Mouse (Mus musculus): ENCODE measurements around the gene Dis3l2.

Dis3l2 gene

DNA sequence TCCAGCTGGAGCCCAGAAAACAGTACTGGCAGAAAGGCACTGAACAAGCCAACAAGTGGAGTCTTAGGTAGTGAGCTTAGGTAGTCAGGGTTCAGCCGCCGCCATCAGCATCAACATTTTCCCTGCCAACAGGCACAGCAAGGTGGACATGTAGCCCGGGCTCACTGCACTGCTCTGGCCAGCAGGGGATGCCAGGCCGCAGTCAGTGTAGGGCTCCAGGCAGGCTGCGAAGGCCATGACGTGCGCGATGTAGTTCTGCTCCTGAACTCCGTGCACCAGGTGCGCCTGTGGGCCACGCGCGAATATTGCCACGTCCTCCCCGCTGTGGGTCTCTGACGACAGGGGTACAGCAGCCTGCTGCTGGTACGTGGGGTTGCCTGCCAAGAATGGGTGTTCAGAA lies 383.4 kb downstream of the Dis3l2 start:
- DNase-seq: no peak

DNA sequence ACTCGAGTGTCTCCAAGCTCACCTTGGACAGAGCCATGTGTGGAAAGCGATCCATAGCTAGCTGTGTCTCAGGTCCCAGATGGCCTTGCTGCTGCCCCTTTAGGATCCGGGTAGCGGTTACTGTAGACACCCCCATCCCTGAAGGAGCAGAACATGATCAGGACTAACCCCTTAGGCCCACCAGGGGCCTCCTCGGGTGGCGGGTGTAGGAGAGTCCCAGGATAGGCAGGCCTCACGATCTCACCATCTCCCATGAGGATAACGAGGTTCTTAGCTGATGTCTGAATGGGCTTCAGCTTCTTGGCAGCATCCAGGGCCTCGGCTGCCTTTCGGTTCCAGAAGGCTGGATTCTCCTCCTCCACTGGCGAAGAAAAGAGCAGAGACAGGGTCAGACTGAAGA lies 385.6 kb downstream of the Dis3l2 start:
- no peak for DNase-seq

DNA sequence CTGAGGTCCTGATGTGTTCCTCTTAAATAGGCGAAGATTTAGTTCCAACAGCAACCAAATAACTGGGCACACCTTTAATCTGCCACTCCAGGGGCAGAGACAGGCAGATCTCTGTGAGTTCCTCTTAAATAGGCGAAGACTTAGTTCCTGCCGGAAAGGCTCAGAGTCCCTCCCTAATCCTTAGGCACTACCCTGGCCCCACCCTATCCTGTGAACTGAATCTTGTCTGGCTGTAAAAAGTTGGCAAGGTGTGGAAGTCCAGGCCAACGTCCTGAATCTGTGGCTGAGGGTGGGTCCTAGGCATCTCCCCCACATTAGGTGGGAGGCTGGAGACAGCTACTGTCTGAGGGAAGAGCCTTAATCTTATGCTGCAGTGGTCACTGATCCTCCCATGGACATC lies 386.2 kb downstream of the Dis3l2 start, which contains the start of gene Alppl2:
Gene Alppl2, minus strand, starts transcription at position 101 of the 400 bp plus-strand sequence.
- DNase-seq: no peak

DNA sequence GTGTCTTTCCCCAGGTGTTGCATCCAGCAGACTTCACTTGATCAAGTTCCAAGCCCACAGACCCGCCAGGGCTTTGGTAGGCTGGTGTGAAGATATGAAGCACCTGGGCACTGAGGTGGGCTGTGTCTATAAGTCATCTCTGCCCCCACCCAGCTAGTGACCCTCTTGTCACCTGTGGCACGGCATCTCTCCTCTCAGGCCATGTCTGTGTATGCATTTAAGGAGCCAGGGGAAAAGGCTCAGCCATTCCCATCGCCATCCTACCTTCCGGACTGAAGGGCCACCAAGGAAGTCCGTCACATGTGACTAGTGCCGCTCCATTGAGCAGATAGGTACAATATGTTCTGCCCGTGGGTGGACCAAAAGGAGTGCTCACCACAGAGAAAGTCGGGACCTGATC lies 392.0 kb downstream of the Dis3l2 start:
- DNase-seq: no peak

DNA sequence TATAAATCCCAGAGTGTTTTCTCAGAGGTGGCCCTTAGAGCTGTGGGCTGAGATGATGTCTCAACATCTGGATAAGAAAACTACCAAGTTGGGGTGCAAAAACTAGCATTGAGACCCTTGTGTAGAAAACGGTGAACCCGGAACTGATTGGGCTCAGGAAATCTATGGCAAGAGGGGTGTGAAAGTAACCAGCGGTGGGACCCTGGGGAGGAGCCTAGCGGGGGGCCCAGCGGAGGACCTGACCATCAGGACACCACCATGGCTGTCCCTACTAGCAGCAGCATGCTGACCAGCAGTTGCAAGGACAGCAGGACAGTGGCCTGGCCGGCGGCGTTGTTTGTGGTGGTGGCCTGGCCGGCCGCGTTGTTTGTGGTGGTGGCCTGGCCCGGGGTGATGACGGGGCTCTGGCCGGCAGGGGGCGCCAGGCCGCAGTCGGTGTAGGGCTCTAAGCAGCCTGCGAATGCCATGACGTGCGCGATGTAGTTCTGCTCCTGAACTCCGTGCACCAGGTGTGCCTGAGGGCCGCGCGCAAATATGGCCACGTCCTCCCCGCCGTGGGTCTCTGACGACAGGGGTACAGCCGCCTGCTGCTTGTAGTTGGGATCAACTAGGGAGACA lies 394.9 kb downstream of the Dis3l2 start:
- DNase-seq: no peak

All from thymus, adult 18-20 months (tissue).